Mouse (Mus musculus): ENCODE results near the gene Ank2. TPM values are rescaled to one million over a fixed set of nuclear protein-coding genes. Genes with fewer than 3 reads are reported as not detected.

Ank2 gene
- polyA plus RNA-seq, 1 experiment from 2014 or later, result 3.9 TPM

GRCm38 (mm10) chr3:127300790-127301189 is 198.4 kb downstream of the Ank2 start:
- DNase-seq (ENCODE audit: low spot score), result no peak
- no peak for ATAC-seq

GRCm38 (mm10) chr3:127295921-127296320 is 203.2 kb downstream of the Ank2 start:
- DNase-seq (ENCODE audit: low spot score), result no peak
- H3K27ac ChIP-seq (ENCODE audit: low read length), result no peak overlapping the region
- no peak overlapping the region for H3K9ac ChIP-seq (replicated peaks; ENCODE audit: low read depth)
- no peak for TF ChIP-seq EP300 (IDR thresholded peaks at IDR 0.05)
- no peak for TF ChIP-seq CTCF (IDR thresholded peaks at IDR 0.05)
- 74% methylated on average over 6 of the region's 6 CpGs for WGBS
- H3K4me1 ChIP-seq (ENCODE audit: insufficient read depth, low read depth, low read length), result no peaks in the 10 kb centered on the region
- ATAC-seq, result no peak
- no peak overlapping the region for H3K4me2 ChIP-seq (replicated peaks; ENCODE audit: low read depth, low read length)
- no peaks in the 10 kb centered on the region for H3K9me3 ChIP-seq (ENCODE audit: low read length)
- no peak overlapping the region for H3K4me3 ChIP-seq (ENCODE audit: low read depth, low read length)
- no peaks in the 10 kb centered on the region for H3K27me3 ChIP-seq (replicated peaks; ENCODE audit: insufficient read depth, low read length)
- no peaks in the 10 kb centered on the region for H3K36me3 ChIP-seq (ENCODE audit: insufficient read depth, low read length)

More at GRCm38 (mm10) chr3:127300790-127301189, 198.4 kb downstream of the Ank2 start:
- H3K4me3 ChIP-seq (ENCODE audit: low read depth, low read length), result no peak overlapping the region
- TF ChIP-seq CTCF (IDR thresholded peaks at IDR 0.05) (no peak), EP300 (IDR thresholded peaks at IDR 0.05) (no peak)
- H3K4me2 ChIP-seq (replicated peaks; ENCODE audit: low read depth, low read length), result no peak overlapping the region
- no peaks in the 10 kb centered on the region for H3K4me1 ChIP-seq (ENCODE audit: insufficient read depth, low read depth, low read length)
- no peaks in the 10 kb centered on the region for H3K27me3 ChIP-seq (replicated peaks; ENCODE audit: insufficient read depth, low read length)
- no peaks in the 10 kb centered on the region for H3K9me3 ChIP-seq (ENCODE audit: low read length)
- no peak overlapping the region for H3K27ac ChIP-seq (ENCODE audit: low read length)
- no peak overlapping the region for H3K9ac ChIP-seq (replicated peaks; ENCODE audit: low read depth)
- H3K36me3 ChIP-seq (ENCODE audit: insufficient read depth, low read length), result no peaks in the 10 kb centered on the region

GRCm38 (mm10) chr3:127294610-127295349 is 204.4 kb downstream of the Ank2 start:
- ATAC-seq, result no peak
- Histone ChIP-seq H3K9me3 (ENCODE audit: low read length) (no peaks in the 10 kb centered on the region), H3K4me3 (ENCODE audit: low read depth, low read length) (no peak overlapping the region), H3K36me3 (ENCODE audit: insufficient read depth, low read length) (no peaks in the 10 kb centered on the region), H3K9ac (replicated peaks; ENCODE audit: low read depth) (no peak overlapping the region), H3K4me1 (ENCODE audit: insufficient read depth, low read depth, low read length) (no peaks in the 10 kb centered on the region), H3K27me3 (replicated peaks; ENCODE audit: insufficient read depth, low read length) (no peaks in the 10 kb centered on the region), H3K27ac (ENCODE audit: low read length) (no peak overlapping the region), H3K4me2 (replicated peaks; ENCODE audit: low read depth, low read length) (no peak overlapping the region)
- DNase-seq (ENCODE audit: low spot score), result no peak
- WGBS, result 55% methylated on average over 9 of the region's 9 CpGs
- TF ChIP-seq EP300 (IDR thresholded peaks at IDR 0.05) (no peak), CTCF (IDR thresholded peaks at IDR 0.05) (no peak)

GRCm38 (mm10) chr3:127294079-127294478 is 205.1 kb downstream of the Ank2 start:
- H3K27ac ChIP-seq (ENCODE audit: low read length), result no peak overlapping the region

GRCm38 (mm10) chr3:127293479-127293874 is 205.7 kb downstream of the Ank2 start:
- no peaks in the 10 kb centered on the region for H3K4me1 ChIP-seq (ENCODE audit: insufficient read depth, low read depth, low read length)
- no peak for TF ChIP-seq CTCF (IDR thresholded peaks at IDR 0.05)
- no peak overlapping the region for H3K4me3 ChIP-seq (ENCODE audit: low read depth, low read length)
- H3K27ac ChIP-seq (ENCODE audit: low read length), result no peak overlapping the region
- no peaks in the 10 kb centered on the region for H3K9me3 ChIP-seq (ENCODE audit: low read length)
- no peak overlapping the region for H3K4me2 ChIP-seq (replicated peaks; ENCODE audit: low read depth, low read length)
- ATAC-seq (no peak), DNase-seq (ENCODE audit: low spot score) (no peak)
- WGBS, result 76% methylated on average over 9 of the region's 9 CpGs
- no peak overlapping the region for H3K9ac ChIP-seq (replicated peaks; ENCODE audit: low read depth)
- H3K27me3 ChIP-seq (replicated peaks; ENCODE audit: insufficient read depth, low read length), result no peaks in the 10 kb centered on the region
- no peaks in the 10 kb centered on the region for H3K36me3 ChIP-seq (ENCODE audit: insufficient read depth, low read length)

More at GRCm38 (mm10) chr3:127294079-127294478, 205.1 kb downstream of the Ank2 start:
- H3K4me3 ChIP-seq (ENCODE audit: low read depth, low read length), result no peak overlapping the region
- H3K4me1 ChIP-seq (ENCODE audit: insufficient read depth, low read depth, low read length), result no peaks in the 10 kb centered on the region
- H3K4me2 ChIP-seq (replicated peaks; ENCODE audit: low read depth, low read length), result no peak overlapping the region
- H3K9me3 ChIP-seq (ENCODE audit: low read length), result no peaks in the 10 kb centered on the region
- 79% methylated on average over 14 of the region's 14 CpGs for WGBS
- TF ChIP-seq CTCF (IDR thresholded peaks at IDR 0.05) (no peak), EP300 (IDR thresholded peaks at IDR 0.05) (no peak)
- DNase-seq (ENCODE audit: low spot score) (no peak), ATAC-seq (no peak)
- no peaks in the 10 kb centered on the region for H3K36me3 ChIP-seq (ENCODE audit: insufficient read depth, low read length)
- H3K9ac ChIP-seq (replicated peaks; ENCODE audit: low read depth), result no peak overlapping the region
- no peaks in the 10 kb centered on the region for H3K27me3 ChIP-seq (replicated peaks; ENCODE audit: insufficient read depth, low read length)

- ATAC-seq, result no peak
- TF ChIP-seq EP300 (IDR thresholded peaks at IDR 0.05), result no peak
- TF ChIP-seq CTCF (IDR thresholded peaks at IDR 0.05), result no peak
- no peak overlapping the region for H3K4me3 ChIP-seq (ENCODE audit: low read depth, low read length)
Measured at GRCm38 (mm10) chr3:127292864-127293478, 206.2 kb downstream of the Ank2 start.

More at GRCm38 (mm10) chr3:127292864-127293478, 206.2 kb downstream of the Ank2 start:
- no peak overlapping the region for H3K27ac ChIP-seq (ENCODE audit: low read length)
- no peak overlapping the region for H3K9ac ChIP-seq (replicated peaks; ENCODE audit: low read depth)
- no peaks in the 10 kb centered on the region for H3K27me3 ChIP-seq (replicated peaks; ENCODE audit: insufficient read depth, low read length)
- DNase-seq (ENCODE audit: low spot score), result no peak
- no peak overlapping the region for H3K4me2 ChIP-seq (replicated peaks; ENCODE audit: low read depth, low read length)
- no peaks in the 10 kb centered on the region for H3K36me3 ChIP-seq (ENCODE audit: insufficient read depth, low read length)
- 83% methylated on average over 10 of the region's 10 CpGs for WGBS
- no peaks in the 10 kb centered on the region for H3K9me3 ChIP-seq (ENCODE audit: low read length)
- no peaks in the 10 kb centered on the region for H3K4me1 ChIP-seq (ENCODE audit: insufficient read depth, low read depth, low read length)

All from lung, postnatal 0 days (tissue).